Mouse (Mus musculus): ENCODE measurements around the gene Ap5b1. TPM values are rescaled to one million over a fixed set of nuclear protein-coding genes. Genes with fewer than 3 reads are reported as not detected.

Ap5b1 gene
- polyA plus RNA-seq, 1 experiment from 2014 or later = 2.8 TPM

GRCm38 (mm10) chr19:5570353-5571246 is 2.8 kb downstream of the Ap5b1 start:
- DNase-seq (no peak), ATAC-seq (ENCODE audit: low FRiP score, low TSS enrichment) (no peak)
- Histone ChIP-seq H3K4me2 (ENCODE audit: low read length) (no peak overlapping the region), H3K27me3 (ENCODE audit: control insufficient read depth, insufficient read depth, low read length) (no peaks in the 10 kb centered on the region), H3K4me1 (ENCODE audit: control insufficient read depth, insufficient read depth, low read length) (peaks cover 14% of the 10 kb centered on the region), H3K27ac (replicated peaks; ENCODE audit: low read depth, low read length) (no peak overlapping the region), H3K9ac (replicated peaks; ENCODE audit: low read length) (no peak overlapping the region), H3K36me3 (ENCODE audit: control insufficient read depth, insufficient read depth, low read length) (peaks cover 10% of the 10 kb centered on the region), H3K9me3 (ENCODE audit: control insufficient read depth, low read length) (no peaks in the 10 kb centered on the region), H3K4me3 (replicated peaks; ENCODE audit: low read depth, low read length) (no peak overlapping the region)
- 92% methylated on average over 32 of the region's 32 CpGs for WGBS

- H3K4me1 ChIP-seq (ENCODE audit: control insufficient read depth, insufficient read depth, low read length) = peaks cover 14% of the 10 kb centered on the region
- no peaks in the 10 kb centered on the region for H3K9me3 ChIP-seq (ENCODE audit: control insufficient read depth, low read length)
- H3K4me2 ChIP-seq (ENCODE audit: low read length) = no peak overlapping the region
- ATAC-seq (ENCODE audit: low FRiP score, low TSS enrichment) = no peak
- 85% methylated on average over 5 of the region's 5 CpGs for WGBS
- H3K27ac ChIP-seq (replicated peaks; ENCODE audit: low read depth, low read length) = no peak overlapping the region
- no peaks in the 10 kb centered on the region for H3K27me3 ChIP-seq (ENCODE audit: control insufficient read depth, insufficient read depth, low read length)
- DNase-seq = no peak
- H3K36me3 ChIP-seq (ENCODE audit: control insufficient read depth, insufficient read depth, low read length) = peaks cover 10% of the 10 kb centered on the region
- no peak overlapping the region for H3K4me3 ChIP-seq (replicated peaks; ENCODE audit: low read depth, low read length)
- no peak overlapping the region for H3K9ac ChIP-seq (replicated peaks; ENCODE audit: low read length)
Observed at GRCm38 (mm10) chr19:5571831-5572230, 4.0 kb downstream of the Ap5b1 start.

GRCm38 (mm10) chr19:5572331-5573125 is 4.7 kb downstream of the Ap5b1 start:
- Histone ChIP-seq H3K9me3 (ENCODE audit: control insufficient read depth, low read length) (no peaks in the 10 kb centered on the region), H3K27ac (replicated peaks; ENCODE audit: low read depth, low read length) (no peak overlapping the region), H3K27me3 (ENCODE audit: control insufficient read depth, insufficient read depth, low read length) (no peaks in the 10 kb centered on the region), H3K4me3 (replicated peaks; ENCODE audit: low read depth, low read length) (no peak overlapping the region), H3K4me2 (ENCODE audit: low read length) (no peak overlapping the region), H3K36me3 (ENCODE audit: control insufficient read depth, insufficient read depth, low read length) (peaks cover 10% of the 10 kb centered on the region), H3K4me1 (ENCODE audit: control insufficient read depth, insufficient read depth, low read length) (peaks cover 10% of the 10 kb centered on the region), H3K9ac (replicated peaks; ENCODE audit: low read length) (no peak overlapping the region)
- no peak for ATAC-seq (ENCODE audit: low FRiP score, low TSS enrichment)
- no peak for DNase-seq
- 84% methylated on average over 19 of the region's 19 CpGs for WGBS

DNA sequence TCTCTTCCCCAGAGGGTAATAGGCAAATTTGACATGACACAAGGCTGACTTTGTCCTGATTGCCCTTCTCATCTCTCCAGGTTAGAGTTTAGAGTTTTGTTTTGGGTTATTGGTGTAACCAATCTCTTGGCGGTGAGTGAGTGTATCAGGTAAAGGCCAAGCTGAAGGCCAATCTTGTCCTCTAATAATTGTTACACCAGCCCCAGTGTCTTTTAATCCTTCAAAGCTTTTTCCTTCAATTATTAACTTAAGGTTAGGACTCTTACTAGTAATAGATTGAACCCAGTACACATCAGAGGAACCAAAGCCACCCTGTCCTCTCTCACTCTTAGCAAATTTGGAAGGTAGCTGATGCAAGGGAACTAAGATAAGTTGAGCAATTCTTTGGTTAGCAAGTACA is 7.5 kb downstream of the Ap5b1 start:
- DNase-seq (no peak), ATAC-seq (ENCODE audit: low FRiP score, low TSS enrichment) (no peak)
- Histone ChIP-seq H3K9ac (replicated peaks; ENCODE audit: low read length) (no peak overlapping the region), H3K9me3 (ENCODE audit: control insufficient read depth, low read length) (no peaks in the 10 kb centered on the region), H3K4me1 (ENCODE audit: control insufficient read depth, insufficient read depth, low read length) (no peaks in the 10 kb centered on the region), H3K4me2 (ENCODE audit: low read length) (no peak overlapping the region), H3K4me3 (replicated peaks; ENCODE audit: low read depth, low read length) (no peak overlapping the region), H3K27ac (replicated peaks; ENCODE audit: low read depth, low read length) (no peak overlapping the region), H3K27me3 (ENCODE audit: control insufficient read depth, insufficient read depth, low read length) (no peaks in the 10 kb centered on the region), H3K36me3 (ENCODE audit: control insufficient read depth, insufficient read depth, low read length) (peaks cover 4% of the 10 kb centered on the region; the same call in 1 of the 2 replicates)
- 96% methylated on average over 1 of the region's 1 CpGs for WGBS

GRCm38 (mm10) chr19:5579971-5580370 is 12.1 kb downstream of the Ap5b1 start:
- ATAC-seq (ENCODE audit: low FRiP score, low TSS enrichment) (no peak), DNase-seq (no peak)
- Histone ChIP-seq H3K4me2 (ENCODE audit: low read length) (no peak overlapping the region), H3K36me3 (ENCODE audit: control insufficient read depth, insufficient read depth, low read length) (no peaks in the 10 kb centered on the region), H3K4me1 (ENCODE audit: control insufficient read depth, insufficient read depth, low read length) (no peaks in the 10 kb centered on the region), H3K27ac (replicated peaks; ENCODE audit: low read depth, low read length) (no peak overlapping the region), H3K9me3 (ENCODE audit: control insufficient read depth, low read length) (no peaks in the 10 kb centered on the region), H3K4me3 (replicated peaks; ENCODE audit: low read depth, low read length) (no peak overlapping the region), H3K27me3 (ENCODE audit: control insufficient read depth, insufficient read depth, low read length) (no peaks in the 10 kb centered on the region), H3K9ac (replicated peaks; ENCODE audit: low read length) (no peak overlapping the region)
- 72% methylated on average over 4 of the region's 4 CpGs for WGBS

DNA sequence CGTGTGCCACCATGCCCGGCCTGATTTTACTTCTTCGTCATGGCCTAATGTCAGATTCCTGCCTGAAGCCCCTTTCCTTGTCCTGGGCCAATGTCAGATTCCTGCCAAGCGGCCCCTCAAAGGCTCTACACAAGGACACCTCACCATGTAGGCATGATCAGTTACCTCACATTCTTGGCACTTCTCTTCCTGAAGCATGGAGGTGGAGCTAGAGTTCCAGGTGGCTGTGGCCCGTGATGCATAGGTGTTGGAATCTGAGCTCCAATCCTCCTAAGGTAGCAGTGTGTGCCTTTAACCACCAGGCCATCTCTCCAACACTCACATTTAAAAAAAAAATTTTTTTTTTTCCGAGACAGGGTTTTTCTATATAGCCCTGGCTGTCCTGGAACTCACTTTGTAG is 13.0 kb downstream of the Ap5b1 start:
- no peak for ATAC-seq (ENCODE audit: low FRiP score, low TSS enrichment)
- H3K27me3 ChIP-seq (ENCODE audit: control insufficient read depth, insufficient read depth, low read length) = no peaks in the 10 kb centered on the region
- H3K9me3 ChIP-seq (ENCODE audit: control insufficient read depth, low read length) = no peaks in the 10 kb centered on the region

GRCm38 (mm10) chr19:5581995-5582394 is 14.2 kb downstream of the Ap5b1 start:
- no peak for DNase-seq
- Histone ChIP-seq H3K36me3 (ENCODE audit: control insufficient read depth, insufficient read depth, low read length) (no peaks in the 10 kb centered on the region), H3K9me3 (ENCODE audit: control insufficient read depth, low read length) (no peaks in the 10 kb centered on the region), H3K27ac (replicated peaks; ENCODE audit: low read depth, low read length) (no peak overlapping the region), H3K4me2 (ENCODE audit: low read length) (no peak overlapping the region), H3K4me3 (replicated peaks; ENCODE audit: low read depth, low read length) (no peak overlapping the region), H3K9ac (replicated peaks; ENCODE audit: low read length) (no peak overlapping the region), H3K27me3 (ENCODE audit: control insufficient read depth, insufficient read depth, low read length) (no peaks in the 10 kb centered on the region), H3K4me1 (ENCODE audit: control insufficient read depth, insufficient read depth, low read length) (no peaks in the 10 kb centered on the region)
- WGBS = 88% methylated on average over 2 of the region's 2 CpGs
- no peak for ATAC-seq (ENCODE audit: low FRiP score, low TSS enrichment)

More for the DNA sequence above, 13.0 kb downstream of the Ap5b1 start:
- 88% methylated on average over 6 of the region's 6 CpGs for WGBS
- Histone ChIP-seq H3K36me3 (ENCODE audit: control insufficient read depth, insufficient read depth, low read length) (no peaks in the 10 kb centered on the region), H3K27ac (replicated peaks; ENCODE audit: low read depth, low read length) (no peak overlapping the region), H3K4me1 (ENCODE audit: control insufficient read depth, insufficient read depth, low read length) (no peaks in the 10 kb centered on the region), H3K4me2 (ENCODE audit: low read length) (no peak overlapping the region), H3K4me3 (replicated peaks; ENCODE audit: low read depth, low read length) (no peak overlapping the region), H3K9ac (replicated peaks; ENCODE audit: low read length) (no peak overlapping the region)
- no peak for DNase-seq

DNA sequence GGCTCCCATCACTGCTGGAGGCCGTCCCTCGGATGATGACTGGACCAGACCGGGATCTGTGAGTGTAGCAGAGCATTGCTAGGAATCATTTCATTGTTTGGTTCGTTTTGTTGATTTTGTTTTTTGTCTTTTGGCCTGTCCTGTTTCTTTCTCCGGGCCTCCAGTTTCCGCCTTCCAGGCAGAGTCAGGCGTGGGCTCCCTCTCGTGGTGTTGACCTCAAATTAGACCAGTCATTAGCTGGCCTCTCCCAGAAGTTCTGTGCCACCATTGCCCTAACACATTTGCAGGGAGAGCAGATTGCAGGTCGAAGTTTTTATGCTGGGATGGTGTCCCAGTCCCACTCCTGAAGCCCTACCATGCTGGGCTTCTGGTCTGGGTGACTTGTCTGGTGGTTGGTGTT is 21.3 kb downstream of the Ap5b1 start:
- no peak overlapping the region for H3K4me2 ChIP-seq (ENCODE audit: low read length)

More for the DNA sequence above, 21.3 kb downstream of the Ap5b1 start:
- Histone ChIP-seq H3K9ac (replicated peaks; ENCODE audit: low read length) (no peak overlapping the region), H3K4me3 (replicated peaks; ENCODE audit: low read depth, low read length) (no peak overlapping the region), H3K36me3 (ENCODE audit: control insufficient read depth, insufficient read depth, low read length) (no peaks in the 10 kb centered on the region), H3K9me3 (ENCODE audit: control insufficient read depth, low read length) (no peaks in the 10 kb centered on the region), H3K27ac (replicated peaks; ENCODE audit: low read depth, low read length) (no peak overlapping the region), H3K27me3 (ENCODE audit: control insufficient read depth, insufficient read depth, low read length) (no peaks in the 10 kb centered on the region), H3K4me1 (ENCODE audit: control insufficient read depth, insufficient read depth, low read length) (no peaks in the 10 kb centered on the region)
- DNase-seq (no peak), ATAC-seq (ENCODE audit: low FRiP score, low TSS enrichment) (no peak)
- WGBS = 75% methylated on average over 9 of the region's 9 CpGs
